Mouse (Mus musculus): ENCODE results near the gene Nhlh2. TPM values are rescaled to one million over a fixed set of nuclear protein-coding genes. Genes with fewer than 3 reads are reported as not detected.

The Nhlh2 gene
- total RNA-seq, 2 experiments from 2014 or later, result not detected

DNA sequence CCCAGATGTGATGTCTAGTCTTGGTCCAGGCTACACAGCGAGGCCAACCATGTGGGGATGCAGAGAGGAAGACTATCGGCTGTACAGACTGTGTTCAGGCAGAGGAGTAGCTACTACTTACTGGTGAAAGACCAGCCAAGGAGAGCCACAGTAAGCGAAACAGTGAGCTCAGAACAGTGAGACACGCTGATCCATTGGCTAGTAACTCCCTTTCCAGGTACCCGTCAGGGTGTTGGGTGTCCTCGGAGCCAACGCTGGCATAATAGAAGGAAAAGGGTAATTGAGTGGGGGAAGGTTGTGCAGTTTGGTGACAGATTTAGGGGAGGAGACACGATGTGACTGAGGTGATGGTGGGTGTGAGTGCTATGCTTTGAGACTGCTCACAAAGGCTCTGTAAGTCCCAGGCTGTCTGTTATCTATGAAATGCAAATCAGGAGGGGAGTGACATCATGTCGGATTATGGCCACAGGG is 15.1 kb downstream of the Nhlh2 start:
- DNase-seq (ENCODE audit: low spot score in 2 of 2), result no peak

DNA sequence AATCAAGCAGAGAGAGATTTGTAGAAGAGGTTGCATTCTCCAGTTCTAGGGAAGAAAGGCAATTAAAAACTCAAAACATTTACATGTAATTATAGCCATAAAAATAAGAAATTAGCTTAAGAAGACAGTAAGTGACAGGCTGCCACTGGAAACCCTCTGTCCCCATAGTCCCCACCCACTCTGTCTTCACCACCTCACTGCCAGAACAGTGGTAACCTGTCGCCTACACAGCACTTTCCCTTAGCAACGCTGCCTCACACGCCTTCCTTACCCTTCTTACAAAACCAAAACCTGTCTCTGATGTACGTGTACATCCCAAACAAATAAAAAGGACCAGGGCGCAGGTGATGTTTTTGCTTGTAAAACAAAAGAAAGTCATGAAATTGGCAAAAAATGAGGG is 15.8 kb downstream of the Nhlh2 start:
- DNase-seq (ENCODE audit: low spot score in 2 of 2), result no peak

- DNase-seq (ENCODE audit: low spot score in 2 of 2), result no peak
Measured at GRCm38 (mm10) chr3:102027880-102028279, 18.0 kb downstream of the Nhlh2 start.

DNA sequence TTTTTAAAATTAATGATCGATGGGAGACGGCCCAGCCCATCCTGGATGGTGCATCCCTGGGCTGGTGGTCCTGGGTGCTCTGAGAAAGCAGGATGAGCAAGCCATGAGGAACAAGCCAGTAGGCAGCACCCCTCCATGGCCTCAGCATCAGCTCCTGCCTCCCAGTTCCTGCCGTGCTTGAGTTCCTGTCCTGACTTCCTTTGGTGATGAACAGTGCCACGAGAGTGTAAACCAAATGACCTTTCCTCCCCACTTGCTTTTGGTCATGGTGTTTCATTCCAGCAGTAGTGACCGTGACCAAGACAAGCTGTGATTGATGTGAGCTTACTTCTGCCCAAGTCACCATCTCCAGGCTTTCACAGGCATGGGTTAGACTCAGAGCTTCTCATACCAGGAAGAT is 27.9 kb downstream of the Nhlh2 start:
- DNase-seq (ENCODE audit: low spot score in 2 of 2), result no peak

DNA sequence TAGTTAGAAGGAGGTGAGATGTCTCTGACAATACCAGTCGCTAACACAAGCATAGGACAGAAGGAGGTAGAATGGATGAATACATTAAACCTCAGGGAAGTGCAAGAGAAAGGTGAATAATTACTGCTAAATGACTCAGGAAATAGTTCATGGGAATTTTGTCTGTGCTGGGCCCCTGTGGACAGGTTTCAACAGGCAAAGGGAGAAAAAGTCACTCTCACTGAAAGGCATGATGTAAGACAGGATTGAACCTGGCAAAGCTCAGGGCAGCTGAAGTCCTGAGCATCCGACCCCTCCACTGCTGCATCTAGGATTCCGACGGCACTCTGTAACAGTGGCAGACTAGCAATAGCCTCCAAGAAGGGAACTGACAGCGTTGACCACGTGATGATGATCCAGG is 28.7 kb downstream of the Nhlh2 start:
- DNase-seq (ENCODE audit: low spot score in 2 of 2), result no peak

DNA sequence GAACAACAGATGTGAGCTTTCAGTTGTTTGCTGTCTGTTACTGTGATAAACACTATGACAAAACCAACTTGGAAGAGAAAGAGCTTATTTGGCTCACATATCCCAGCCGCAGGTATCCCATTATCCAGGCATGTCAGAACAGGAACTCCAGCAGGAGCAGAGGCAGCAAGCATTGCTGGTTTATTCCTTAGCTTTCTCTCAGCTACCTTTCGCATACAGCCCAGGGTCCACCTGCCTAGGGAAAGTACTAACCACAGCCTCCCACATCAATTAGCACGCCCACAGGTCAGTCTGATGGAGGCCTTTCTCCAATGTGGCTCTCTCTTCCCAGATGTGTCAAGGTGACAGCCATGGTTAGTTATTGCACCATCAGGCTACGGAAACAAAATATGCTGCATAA is 31.8 kb downstream of the Nhlh2 start:
- no peak for DNase-seq (ENCODE audit: low spot score in 2 of 2)

DNA sequence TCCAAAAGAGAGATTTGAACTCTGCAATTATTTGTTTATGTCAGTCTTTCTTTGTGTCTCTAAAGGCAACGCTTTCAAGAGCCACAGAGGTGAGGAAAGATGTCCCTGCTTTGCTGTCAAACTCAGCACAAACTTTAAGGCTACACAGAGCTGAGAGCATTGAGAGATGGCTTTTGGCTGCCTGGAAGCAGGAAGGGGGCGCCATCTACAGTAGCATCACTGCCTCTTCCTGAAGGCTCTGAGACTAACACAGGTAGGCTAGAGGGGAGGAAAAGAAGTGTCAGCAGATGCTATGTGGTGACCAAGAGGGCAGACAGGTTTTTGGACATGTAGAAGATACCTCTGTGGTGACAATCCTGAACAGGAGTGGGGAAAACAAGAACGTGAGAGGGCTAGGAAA is 35.2 kb downstream of the Nhlh2 start:
- DNase-seq (ENCODE audit: low spot score in 2 of 2), result no peak

DNA sequence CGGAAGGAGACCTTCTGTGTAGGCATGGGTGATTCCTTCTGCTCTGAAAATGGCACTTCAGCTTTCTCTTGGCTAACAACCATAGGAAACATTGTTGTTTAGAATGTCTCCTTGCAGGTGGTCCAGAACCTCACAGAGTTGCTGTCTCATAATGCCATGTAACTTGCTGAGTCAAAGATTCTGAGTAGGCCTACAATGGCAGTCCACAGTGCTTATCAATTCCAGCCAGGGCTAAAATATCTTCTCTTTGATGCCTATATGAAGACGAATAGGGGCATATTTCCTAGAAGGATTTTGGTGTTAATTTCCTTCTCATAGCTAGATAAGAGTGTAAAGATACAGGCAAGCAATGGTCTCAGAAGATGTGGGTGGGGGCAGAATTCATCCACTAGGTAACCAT is 37.7 kb downstream of the Nhlh2 start:
- no peak for DNase-seq (ENCODE audit: low spot score in 2 of 2)

- DNase-seq (ENCODE audit: low spot score in 2 of 2), result no peak
Measured at GRCm38 (mm10) chr3:102049207-102050104, 39.6 kb downstream of the Nhlh2 start.

GRCm38 (mm10) chr3:102052036-102052435 is 42.2 kb downstream of the Nhlh2 start:
- DNase-seq (ENCODE audit: low spot score in 2 of 2), result no peak

DNA sequence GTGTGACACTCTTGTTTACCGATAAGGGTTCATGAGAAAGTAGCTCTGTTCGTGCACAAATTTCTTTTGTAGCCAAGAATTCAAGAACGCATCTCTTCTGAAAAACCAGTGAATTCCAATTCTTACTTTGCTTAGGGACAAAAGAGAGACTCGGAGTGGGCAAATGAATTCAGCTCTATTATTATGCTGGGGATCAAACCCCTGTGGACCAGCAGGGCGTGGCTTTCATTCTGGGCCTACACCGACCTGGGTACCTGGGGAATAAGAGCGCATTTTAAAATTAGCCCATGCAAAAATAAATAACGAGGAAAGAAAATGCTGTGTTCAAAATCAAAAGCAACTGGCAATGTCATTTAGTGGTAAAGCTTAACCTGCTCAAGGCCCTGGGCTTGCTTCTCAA is 43.4 kb downstream of the Nhlh2 start:
- no peak for DNase-seq (ENCODE audit: low spot score in 2 of 2)

GRCm38 (mm10) chr3:102055878-102056277 is 46.0 kb downstream of the Nhlh2 start:
- DNase-seq (ENCODE audit: low spot score in 2 of 2), result no peak

DNA sequence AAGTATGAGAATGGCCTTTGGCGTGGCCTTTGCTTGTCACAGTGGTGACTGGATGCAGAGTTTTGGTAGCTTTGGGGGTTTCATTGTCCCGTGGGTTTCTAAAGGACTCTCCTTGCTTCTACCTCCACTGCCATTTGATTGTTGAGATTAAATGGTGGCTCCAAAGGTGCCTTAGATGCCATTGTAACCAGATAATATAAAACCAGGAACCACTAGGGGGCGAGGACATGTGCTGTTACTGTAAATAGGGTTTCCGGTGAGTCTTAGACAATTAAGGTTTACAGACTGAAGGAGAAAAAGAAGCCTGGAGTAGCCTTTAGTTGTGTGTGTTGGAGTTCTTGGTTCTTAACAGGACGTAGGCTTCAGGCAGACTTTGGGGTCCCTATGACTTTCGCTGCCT is 50.2 kb downstream of the Nhlh2 start:
- DNase-seq (ENCODE audit: low spot score in 2 of 2), result no peak

DNA sequence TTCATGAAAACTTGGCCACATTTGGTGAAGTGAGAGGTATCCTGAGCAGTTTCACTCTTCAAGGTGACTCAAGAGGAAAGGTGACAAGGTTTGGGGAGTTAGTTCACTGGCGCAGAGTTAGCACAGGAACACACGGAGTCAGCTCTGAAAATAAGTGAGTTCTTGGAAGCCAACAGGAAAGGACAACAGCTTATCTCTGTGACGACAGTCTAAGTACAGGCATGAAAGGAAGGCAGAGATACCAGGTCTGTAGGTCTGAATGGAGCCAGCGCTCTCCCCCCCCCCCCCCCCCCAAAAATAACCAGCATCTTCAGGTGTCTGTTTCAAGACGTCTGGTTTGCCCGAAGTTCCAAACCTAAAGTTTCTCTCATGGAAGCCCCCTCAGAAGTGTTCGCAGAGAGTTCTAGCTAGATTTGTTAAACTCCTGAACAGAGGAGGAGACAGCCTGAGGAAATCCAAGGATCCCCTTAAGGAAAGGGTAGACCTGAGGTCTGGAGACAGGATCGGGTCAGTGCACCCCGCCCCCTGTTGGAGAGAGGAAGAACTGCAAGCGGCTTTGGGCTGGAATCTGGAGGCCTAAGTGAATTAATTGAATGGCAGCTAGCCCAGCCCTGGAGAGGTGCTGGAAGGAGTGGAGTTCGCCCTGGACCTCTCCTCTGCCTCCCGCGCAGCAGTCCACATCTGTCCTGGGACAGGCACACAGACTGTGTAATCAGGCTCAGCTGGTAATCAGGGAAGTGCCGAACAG is 52.2 kb downstream of the Nhlh2 start:
- DNase-seq (ENCODE audit: low spot score in 2 of 2), result peak; percentile 62 to 64

GRCm38 (mm10) chr3:102062671-102063010 is 52.8 kb downstream of the Nhlh2 start:
- DNase-seq (ENCODE audit: low spot score in 2 of 2), result no peak

DNA sequence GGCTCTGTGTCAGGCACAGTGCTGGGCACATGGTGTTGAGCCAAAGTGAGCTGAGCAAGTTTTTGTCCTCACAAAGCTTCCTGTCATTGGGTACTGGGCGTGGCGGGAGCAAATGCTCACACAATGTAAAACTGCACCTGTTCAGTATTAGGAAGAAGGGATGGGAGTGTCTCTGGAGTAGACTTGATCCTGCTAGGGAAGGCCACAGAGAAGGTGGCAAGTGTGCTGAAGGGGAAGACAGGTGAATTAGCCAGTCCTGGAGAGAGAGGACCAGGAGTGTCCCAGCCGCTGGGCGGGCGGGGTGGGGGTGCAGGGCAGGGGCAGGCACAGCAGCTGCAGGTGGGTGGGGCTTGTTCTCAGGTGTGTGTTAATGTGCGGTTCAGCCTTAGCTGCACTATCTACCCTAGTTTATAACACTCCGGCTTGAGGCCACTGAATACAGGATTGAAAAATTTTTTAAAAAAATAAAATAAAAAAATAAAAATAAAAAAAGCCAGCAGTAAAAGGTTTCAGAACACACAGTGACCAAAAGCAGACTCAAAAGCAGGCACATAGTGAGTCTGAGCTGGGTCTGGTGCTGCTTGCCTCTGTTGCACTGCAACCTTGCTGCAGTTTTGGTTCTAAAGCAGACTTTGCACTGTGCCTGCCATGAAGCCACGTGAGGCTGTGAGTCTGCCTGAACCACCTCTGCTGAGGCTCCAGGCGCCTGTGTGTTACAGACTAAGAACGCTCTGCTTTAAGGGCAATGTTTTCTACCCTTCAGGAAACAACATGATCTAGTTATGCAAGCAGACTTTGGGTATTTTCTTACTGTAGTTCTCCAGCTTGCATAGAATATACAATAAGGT is 53.6 kb downstream of the Nhlh2 start:
- DNase-seq (ENCODE audit: low spot score in 2 of 2), result no peak

GRCm38 (mm10) chr3:102064566-102064965 is 54.7 kb downstream of the Nhlh2 start:
- DNase-seq (ENCODE audit: low spot score in 2 of 2), result no peak

Measured in adrenal gland, adult 18-20 months (tissue).